Mouse (Mus musculus) thymus, adult 2 months (tissue): ENCODE measurements around the gene Tet1. TPM values are rescaled to one million over a fixed set of nuclear protein-coding genes. Genes with fewer than 3 reads are reported as not detected.

Source experiments
- DNase-seq: peaks from one replicate; pipeline ENCODE4 v3.0.0; 2021
- H3K27ac ChIP-seq: fragments of 200-500 bp; 2 replicates; pipeline ENCODE4 v1.5.1; 2012; ENCODE audit warnings: low read length, control low read depth; ENCODE audit not compliant: control insufficient read depth, insufficient read depth
- H3K27me3 ChIP-seq: fragments of 200-500 bp; 2 replicates; pipeline ENCODE4 v1.6.1; 2012; ENCODE audit warnings: mild to moderate bottlenecking, low read length, moderate library complexity, mixed read lengths; ENCODE audit not compliant: control insufficient read depth, insufficient read depth
- H3K36me3 ChIP-seq: fragments of 200-500 bp; 2 replicates; pipeline ENCODE4 v1.6.1; 2012; ENCODE audit warnings: mild to moderate bottlenecking, low read length, moderate library complexity; ENCODE audit not compliant: control insufficient read depth, insufficient read depth
- H3K4me1 ChIP-seq: fragments of 200-500 bp; replicated peaks from 2 replicates; pipeline ENCODE4 v1.6.1; 2012; ENCODE audit warnings: low read length; ENCODE audit not compliant: control insufficient read depth, insufficient read depth
- H3K4me3 ChIP-seq: fragments of 200-500 bp; 2 replicates; pipeline ENCODE4 v1.5.1; 2012; ENCODE audit warnings: mild to moderate bottlenecking, low read length, control low read depth, moderate library complexity; ENCODE audit not compliant: control insufficient read depth, insufficient read depth
- CTCF ChIP-seq: fragments of 200-500 bp; IDR thresholded peaks from 2 replicates; pipeline ENCODE4 v1.5.1; 2012; ENCODE audit warnings: mild to moderate bottlenecking, control low read depth, low read length, moderate library complexity, borderline replicate concordance; ENCODE audit not compliant: control insufficient read depth, poor library complexity, insufficient read depth; ENCODE audit errors: extremely low read depth
- POLR2A ChIP-seq: fragments of 200-500 bp; IDR thresholded peaks from 2 replicates; pipeline ENCODE4 v1.6.1; 2012; ENCODE audit warnings: mild to moderate bottlenecking, low read length, control low read depth, moderate library complexity; ENCODE audit not compliant: control insufficient read depth, poor library complexity, insufficient read depth; ENCODE audit errors: extremely low read depth
- WGBS: fragments of 180-500 bp; shearing (Covaris S2); methylation state at CpG from one replicate; pipeline ENCODE4 v1.1.7; 2018; 5-methylcytosine and 5-hydroxymethylcytosine counted together
- polyA plus RNA-seq: library from polyadenylated mRNA; depleted of rRNA; stranded (reverse); fragments of >200 nt; gene quantifications from 2 replicates; pipeline ENCODE4 v1.2.3, GENCODE M21; 2012

Gene Tet1
- polyA plus RNA-seq, 1 experiment = 5.7 TPM

- no peak overlapping the region for H3K27ac ChIP-seq
- 93% methylated on average over 10 of the region's 10 CpGs for WGBS
- H3K4me3 ChIP-seq = no peak overlapping the region
- no peaks in the 10 kb centered on the region for H3K27me3 ChIP-seq
- H3K36me3 ChIP-seq = no peaks in the 10 kb centered on the region
- DNase-seq = no peak
- H3K4me1 ChIP-seq = peaks cover 5% of the 10 kb centered on the region
- TF ChIP-seq POLR2A = no peak
- no peak for TF ChIP-seq CTCF
These were observed 66.8 kb downstream of the Tet1 start for GRCm38 (mm10) chr10:62841901-62842447.

DNA sequence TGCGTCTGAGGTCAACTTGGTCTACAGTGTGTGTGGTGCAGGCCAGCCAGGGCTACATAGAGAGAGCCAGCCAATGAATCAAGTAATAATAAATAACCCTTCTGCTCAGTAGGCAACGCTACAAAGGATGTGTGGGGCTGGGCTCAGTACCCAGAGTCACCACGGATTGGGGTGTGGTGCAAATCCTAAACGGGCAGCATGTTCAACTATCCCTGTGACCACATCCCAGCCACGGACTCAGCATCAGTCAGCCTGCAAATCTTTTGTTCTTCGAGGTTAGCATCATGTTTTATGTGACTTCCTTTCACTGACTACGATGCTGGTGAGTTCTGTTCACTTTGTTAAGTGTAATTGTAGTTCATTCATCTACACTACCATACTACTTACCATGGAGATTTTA lies 68.1 kb downstream of the Tet1 start:
- Histone ChIP-seq H3K4me3 (no peak overlapping the region), H3K27ac (no peak overlapping the region), H3K4me1 (peaks cover 5% of the 10 kb centered on the region), H3K36me3 (no peaks in the 10 kb centered on the region), H3K27me3 (no peaks in the 10 kb centered on the region)
- no peak for DNase-seq
- 34% methylated on average over 7 of the region's 7 CpGs for WGBS
- no peak for TF ChIP-seq CTCF

DNA sequence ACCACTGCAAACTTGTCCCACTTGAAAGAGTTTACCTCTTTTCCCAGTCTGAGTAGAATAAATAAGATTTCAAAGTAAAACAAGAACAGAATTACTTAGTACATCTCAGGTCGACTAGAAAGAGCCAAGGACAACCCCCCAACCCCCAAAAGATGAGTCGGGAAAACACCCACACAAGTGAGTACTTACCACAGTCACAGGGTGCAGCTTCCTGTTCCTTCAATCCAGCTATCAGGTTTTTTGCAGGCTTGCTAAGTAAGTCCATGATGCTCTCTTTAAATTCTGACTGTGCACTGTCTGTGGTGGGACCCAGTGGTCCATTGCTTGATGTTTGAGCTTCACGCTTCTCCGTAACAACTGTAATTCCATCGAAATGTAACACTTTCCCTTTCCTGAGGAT lies 70.8 kb downstream of the Tet1 start:
- 63% methylated on average over 5 of the region's 5 CpGs for WGBS
- no peaks in the 10 kb centered on the region for H3K36me3 ChIP-seq
- no peak overlapping the region for H3K27ac ChIP-seq
- peaks cover 5% of the 10 kb centered on the region for H3K4me1 ChIP-seq
- TF ChIP-seq POLR2A (no peak), CTCF (no peak)
- DNase-seq = no peak
- no peak overlapping the region for H3K4me3 ChIP-seq
- no peaks in the 10 kb centered on the region for H3K27me3 ChIP-seq

- Histone ChIP-seq H3K4me1 (no peaks in the 10 kb centered on the region), H3K36me3 (no peaks in the 10 kb centered on the region), H3K4me3 (no peak overlapping the region), H3K27me3 (no peaks in the 10 kb centered on the region), H3K27ac (no peak overlapping the region)
- 97% methylated on average over 9 of the region's 9 CpGs for WGBS
- DNase-seq = no peak
- TF ChIP-seq POLR2A = no peak
- TF ChIP-seq CTCF = no peak
These were observed 76.0 kb downstream of the Tet1 start for GRCm38 (mm10) chr10:62832783-62833182.

DNA sequence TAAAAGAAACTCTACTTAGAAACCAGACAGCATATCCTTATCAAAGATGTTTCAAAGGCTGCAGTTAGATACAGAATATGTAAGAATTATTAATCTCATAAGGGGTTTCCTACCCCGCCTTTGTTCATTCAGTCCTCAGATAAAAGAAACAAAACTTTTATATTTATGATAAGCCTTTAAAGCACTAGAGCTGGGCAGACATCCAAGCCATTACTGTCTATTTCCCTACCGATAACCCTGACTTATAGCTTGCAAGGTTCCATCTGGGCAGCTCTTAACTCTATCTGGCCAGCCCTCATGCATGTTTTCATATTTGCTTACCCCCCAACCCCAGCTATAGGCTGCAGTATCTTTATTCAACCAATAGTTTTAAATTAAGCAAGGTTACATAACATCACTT lies 77.2 kb downstream of the Tet1 start:
- no peak for TF ChIP-seq POLR2A
- TF ChIP-seq CTCF = no peak
- 95% methylated on average over 2 of the region's 2 CpGs for WGBS

DNA sequence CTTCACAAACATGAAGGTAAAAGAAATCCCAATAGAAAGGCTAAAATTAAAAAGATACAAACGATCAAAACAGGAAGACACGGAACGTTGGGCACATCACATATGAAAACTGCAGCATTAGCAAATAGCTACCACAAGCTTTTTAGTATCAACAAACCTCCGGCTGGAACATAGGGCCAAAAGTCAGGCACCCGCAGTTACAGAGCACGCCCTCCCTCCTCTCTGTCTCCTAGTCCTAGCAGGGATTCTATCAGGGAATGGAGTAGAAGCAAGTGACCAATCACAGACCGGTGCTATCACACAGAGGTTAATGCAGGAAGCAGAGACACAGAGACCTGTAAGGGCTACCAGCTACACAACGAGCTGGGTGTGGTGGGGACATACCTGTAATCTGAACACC lies 84.3 kb downstream of the Tet1 start:
- H3K27ac ChIP-seq = no peak overlapping the region
- H3K27me3 ChIP-seq = no peaks in the 10 kb centered on the region
- H3K4me3 ChIP-seq = no peak overlapping the region
- WGBS = 95% methylated on average over 8 of the region's 8 CpGs
- no peak for DNase-seq
- H3K36me3 ChIP-seq = 0 out of 2 replicates have a peak, but pooled peaks cover 2% of the 10 kb centered on the region
- TF ChIP-seq POLR2A (no peak), CTCF (no peak)
- H3K4me1 ChIP-seq = no peaks in the 10 kb centered on the region

More for the DNA sequence above, 77.2 kb downstream of the Tet1 start:
- no peak overlapping the region for H3K4me3 ChIP-seq
- no peaks in the 10 kb centered on the region for H3K27me3 ChIP-seq
- DNase-seq = no peak
- no peak overlapping the region for H3K27ac ChIP-seq
- H3K36me3 ChIP-seq = no peaks in the 10 kb centered on the region
- H3K4me1 ChIP-seq = no peaks in the 10 kb centered on the region

- H3K27me3 ChIP-seq = no peaks in the 10 kb centered on the region
- WGBS = 94% methylated on average over 4 of the region's 4 CpGs
- 0 out of 2 replicates have a peak, but pooled peaks cover 11% of the 10 kb centered on the region for H3K36me3 ChIP-seq
- TF ChIP-seq POLR2A (no peak), CTCF (no peak)
- DNase-seq = no peak
- no peaks in the 10 kb centered on the region for H3K4me1 ChIP-seq
- no peak overlapping the region for H3K27ac ChIP-seq
- no peak overlapping the region for H3K4me3 ChIP-seq
These were observed 85.4 kb downstream of the Tet1 start for GRCm38 (mm10) chr10:62823431-62823830.
